Mouse (Mus musculus) heart, embryonic 15.5 days (tissue): ENCODE data around the gene Dnajc16. TPM values are rescaled to one million over a fixed set of nuclear protein-coding genes. Genes with fewer than 3 reads are reported as not detected.

Experiments
- ATAC-seq: fragments of 200-750 bp; cut with Nextera tagmentation; replicated peaks from 2 replicates; pipeline ENCODE4 v1.8.0; 2017; ENCODE audit warnings: low read depth, moderate TSS enrichment; ENCODE audit not compliant: insufficient number of reproducible peaks, insufficient read depth, low FRiP score
- H3K27ac ChIP-seq: fragments of 300-500 bp; sonication (generic); 2 replicates; pipeline ENCODE4 v1.5.1; 2015; ENCODE audit warnings: mild to moderate bottlenecking, inconsistent platforms
- H3K27me3 ChIP-seq: fragments of 300-500 bp; sonication (generic); 2 replicates; pipeline ENCODE4 v1.6.1; 2015; ENCODE audit warnings: inconsistent platforms
- H3K36me3 ChIP-seq: fragments of 300-500 bp; sonication (generic); 2 replicates; pipeline ENCODE4 v1.6.1; 2015; ENCODE audit warnings: mild to moderate bottlenecking, inconsistent platforms
- H3K4me1 ChIP-seq: fragments of 300-500 bp; sonication (generic); replicated peaks from 2 replicates; pipeline ENCODE4 v1.6.1; 2015; ENCODE audit warnings: inconsistent platforms
- H3K4me2 ChIP-seq: fragments of 300-500 bp; sonication (generic); 2 replicates; pipeline ENCODE4 v1.6.1; 2015; ENCODE audit warnings: inconsistent platforms, mild to moderate bottlenecking, moderate library complexity
- H3K4me3 ChIP-seq: fragments of 300-500 bp; sonication (generic); 2 replicates; pipeline ENCODE4 v1.5.1; 2015; ENCODE audit warnings: mild to moderate bottlenecking, inconsistent platforms
- H3K9ac ChIP-seq: fragments of 300-500 bp; sonication (generic); 2 replicates; pipeline ENCODE4 v1.6.1; 2015; ENCODE audit warnings: mild to moderate bottlenecking, inconsistent platforms
- H3K9me3 ChIP-seq: fragments of 300-500 bp; sonication (generic); replicated peaks from 2 replicates; pipeline ENCODE4 v1.6.1; 2016; ENCODE audit warnings: inconsistent platforms
- WGBS: fragments of 180-500 bp; shearing (Covaris S2); methylation state at CpG from one replicate; pipeline ENCODE4 v1.1.7; 2015; ENCODE audit warnings: mixed read lengths; 5-methylcytosine and 5-hydroxymethylcytosine counted together
- polyA plus RNA-seq: library from polyadenylated mRNA; unstranded; fragments of >200 nt; fragmentation: Nextera tagmentation; extraction: Ambion mirVana; gene quantifications from 2 replicates; pipeline ENCODE4 v1.2.1, GENCODE M21; 2015

The Dnajc16 gene
- polyA plus RNA-seq, 1 experiment from 2014 or later: 3.7 TPM

- ATAC-seq: no peak
- no peak overlapping the region for H3K9ac ChIP-seq
- WGBS: 79% methylated on average over 13 of the region's 13 CpGs
- H3K4me1 ChIP-seq: peaks cover 8% of the 10 kb centered on the region; the same call in 1 of the 2 replicates
- no peaks in the 10 kb centered on the region for H3K27me3 ChIP-seq
- no peak overlapping the region for H3K4me3 ChIP-seq
- peaks cover 9% of the 10 kb centered on the region; the same call in 1 of the 2 replicates for H3K36me3 ChIP-seq
- no peaks in the 10 kb centered on the region for H3K9me3 ChIP-seq
- H3K27ac ChIP-seq: no peak overlapping the region
- no peak overlapping the region for H3K4me2 ChIP-seq
Measured at GRCm38 (mm10) chr4:141818861-141819260, 28.1 kb upstream of the Dnajc16 start.

- no peak overlapping the region for H3K4me2 ChIP-seq
- H3K9me3 ChIP-seq: no peaks in the 10 kb centered on the region
- H3K9ac ChIP-seq: no peak overlapping the region
- peaks cover 8% of the 10 kb centered on the region; the same call in 1 of the 2 replicates for H3K4me1 ChIP-seq
- H3K4me3 ChIP-seq: no peak overlapping the region
- H3K36me3 ChIP-seq: peaks cover 21% of the 10 kb centered on the region
- 79% methylated on average over 10 of the region's 10 CpGs for WGBS
- no peak for ATAC-seq
- no peaks in the 10 kb centered on the region for H3K27me3 ChIP-seq
- no peak overlapping the region for H3K27ac ChIP-seq
Measured at GRCm38 (mm10) chr4:141817706-141818105, 27.0 kb upstream of the Dnajc16 start.

GRCm38 (mm10) chr4:141816776-141817655 is 26.3 kb upstream of the Dnajc16 start:
- Histone ChIP-seq H3K4me1 (peaks cover 8% of the 10 kb centered on the region; the same call in 1 of the 2 replicates), H3K27ac (no peak overlapping the region), H3K9me3 (no peaks in the 10 kb centered on the region), H3K9ac (no peak overlapping the region), H3K36me3 (peaks cover 25% of the 10 kb centered on the region), H3K4me3 (no peak overlapping the region), H3K4me2 (no peak overlapping the region), H3K27me3 (no peaks in the 10 kb centered on the region)
- ATAC-seq: no peak
- 73% methylated on average over 14 of the region's 14 CpGs for WGBS

GRCm38 (mm10) chr4:141816267-141816666 is 25.5 kb upstream of the Dnajc16 start:
- ATAC-seq: no peak
- 87% methylated on average over 7 of the region's 7 CpGs for WGBS

GRCm38 (mm10) chr4:141811375-141811774 is 20.6 kb upstream of the Dnajc16 start:
- no peaks in the 10 kb centered on the region for H3K27me3 ChIP-seq
- no peak overlapping the region for H3K4me2 ChIP-seq
- H3K27ac ChIP-seq: no peak overlapping the region
- H3K4me1 ChIP-seq: no peaks in the 10 kb centered on the region
- WGBS: 94% methylated on average over 7 of the region's 7 CpGs
- H3K4me3 ChIP-seq: no peak overlapping the region
- ATAC-seq: no peak
- no peaks in the 10 kb centered on the region for H3K9me3 ChIP-seq
- H3K9ac ChIP-seq: no peak overlapping the region
- peaks cover 80% of the 10 kb centered on the region for H3K36me3 ChIP-seq

More at GRCm38 (mm10) chr4:141816267-141816666, 25.5 kb upstream of the Dnajc16 start:
- H3K4me2 ChIP-seq: no peak overlapping the region
- H3K9ac ChIP-seq: no peak overlapping the region
- H3K27me3 ChIP-seq: no peaks in the 10 kb centered on the region
- no peak overlapping the region for H3K4me3 ChIP-seq
- no peak overlapping the region for H3K27ac ChIP-seq
- peaks cover 4% of the 10 kb centered on the region; the same call in 1 of the 2 replicates for H3K4me1 ChIP-seq
- H3K36me3 ChIP-seq: peaks cover 33% of the 10 kb centered on the region
- H3K9me3 ChIP-seq: no peaks in the 10 kb centered on the region

GRCm38 (mm10) chr4:141810975-141811374 is 20.2 kb upstream of the Dnajc16 start:
- Histone ChIP-seq H3K9me3 (no peaks in the 10 kb centered on the region), H3K9ac (no peak overlapping the region), H3K4me2 (no peak overlapping the region), H3K4me3 (no peak overlapping the region), H3K36me3 (peaks cover 84% of the 10 kb centered on the region), H3K27me3 (no peaks in the 10 kb centered on the region), H3K4me1 (no peaks in the 10 kb centered on the region), H3K27ac (no peak overlapping the region)
- no peak for ATAC-seq
- 97% methylated on average over 2 of the region's 2 CpGs for WGBS

GRCm38 (mm10) chr4:141809850-141810464 is 19.2 kb upstream of the Dnajc16 start:
- Histone ChIP-seq H3K27me3 (no peaks in the 10 kb centered on the region), H3K27ac (no peak overlapping the region), H3K4me1 (no peaks in the 10 kb centered on the region), H3K4me2 (no peak overlapping the region), H3K4me3 (no peak overlapping the region), H3K36me3 (peaks cover 94% of the 10 kb centered on the region), H3K9me3 (no peaks in the 10 kb centered on the region), H3K9ac (no peak overlapping the region)
- WGBS: 70% methylated on average over 8 of the region's 8 CpGs
- no peak for ATAC-seq

- 88% methylated on average over 8 of the region's 8 CpGs for WGBS
- H3K27me3 ChIP-seq: no peaks in the 10 kb centered on the region
- no peaks in the 10 kb centered on the region for H3K4me1 ChIP-seq
- H3K4me3 ChIP-seq: no peak overlapping the region
- no peaks in the 10 kb centered on the region for H3K9me3 ChIP-seq
- H3K4me2 ChIP-seq: no peak overlapping the region
- H3K36me3 ChIP-seq: peaks cover 76% of the 10 kb centered on the region
- ATAC-seq: no peak
- no peak overlapping the region for H3K27ac ChIP-seq
- H3K9ac ChIP-seq: no peak overlapping the region
Measured at GRCm38 (mm10) chr4:141805886-141806285, 15.2 kb upstream of the Dnajc16 start.

GRCm38 (mm10) chr4:141804105-141804504 is 13.4 kb upstream of the Dnajc16 start:
- H3K4me2 ChIP-seq: no peak overlapping the region
- no peak overlapping the region for H3K27ac ChIP-seq
- H3K9ac ChIP-seq: no peak overlapping the region
- H3K36me3 ChIP-seq: peaks cover 58% of the 10 kb centered on the region
- WGBS: 82% methylated on average over 4 of the region's 4 CpGs
- H3K27me3 ChIP-seq: no peaks in the 10 kb centered on the region
- H3K9me3 ChIP-seq: no peaks in the 10 kb centered on the region
- H3K4me3 ChIP-seq: no peak overlapping the region
- H3K4me1 ChIP-seq: no peaks in the 10 kb centered on the region
- 0 out of 2 replicates have a peak, but pooled peaks have one; percentile 10 for ATAC-seq

GRCm38 (mm10) chr4:141797545-141797944 is 6.8 kb upstream of the Dnajc16 start:
- WGBS: 87% methylated on average over 5 of the region's 5 CpGs

GRCm38 (mm10) chr4:141796954-141797353 is 6.2 kb upstream of the Dnajc16 start:
- peaks cover 10% of the 10 kb centered on the region for H3K4me1 ChIP-seq
- no peak for ATAC-seq
- H3K27me3 ChIP-seq: no peaks in the 10 kb centered on the region

More at GRCm38 (mm10) chr4:141797545-141797944, 6.8 kb upstream of the Dnajc16 start:
- no peak for ATAC-seq
- H3K27me3 ChIP-seq: no peaks in the 10 kb centered on the region
- no peak overlapping the region for H3K4me3 ChIP-seq
- H3K36me3 ChIP-seq: peaks cover 17% of the 10 kb centered on the region; the same call in 1 of the 2 replicates
- no peak overlapping the region for H3K9ac ChIP-seq
- H3K4me2 ChIP-seq: no peak overlapping the region
- no peaks in the 10 kb centered on the region for H3K9me3 ChIP-seq
- H3K4me1 ChIP-seq: peaks cover 10% of the 10 kb centered on the region
- no peak overlapping the region for H3K27ac ChIP-seq

More at GRCm38 (mm10) chr4:141796954-141797353, 6.2 kb upstream of the Dnajc16 start:
- peaks cover 16% of the 10 kb centered on the region; the same call in 1 of the 2 replicates for H3K36me3 ChIP-seq
- no peak overlapping the region for H3K9ac ChIP-seq
- no peak overlapping the region for H3K4me2 ChIP-seq
- no peaks in the 10 kb centered on the region for H3K9me3 ChIP-seq
- 88% methylated on average over 4 of the region's 4 CpGs for WGBS
- no peak overlapping the region for H3K27ac ChIP-seq
- no peak overlapping the region for H3K4me3 ChIP-seq
